Mouse (Mus musculus): Measurements from ENCODE around the gene Ankrd13a.

DNA sequence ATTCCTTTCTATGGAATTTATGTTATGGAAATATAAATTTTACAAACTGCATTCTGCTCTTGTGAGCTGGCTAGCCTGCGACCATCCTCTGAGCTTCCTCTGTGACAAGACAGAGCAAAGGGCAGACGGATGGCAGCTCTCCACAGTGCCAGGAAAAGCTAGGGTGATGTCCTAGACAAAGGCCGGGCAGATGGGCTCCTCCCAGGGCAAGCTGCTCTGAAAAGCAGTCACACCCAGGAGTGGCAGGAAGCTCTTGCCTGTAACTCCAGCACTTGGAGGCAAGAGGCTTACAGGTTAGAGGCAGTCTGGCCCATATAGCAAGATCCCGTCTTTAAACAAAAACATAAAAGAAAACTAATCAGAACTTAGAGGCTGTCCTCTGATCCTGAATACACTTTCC is 20.1 kb downstream of the Ankrd13a start:
- TF ChIP-seq POLR2A (IDR thresholded peaks at IDR 0.05; ENCODE audit: insufficient read length, low read depth) (no peak), USF1 (IDR thresholded peaks at IDR 0.05; ENCODE audit: low read depth) (no peak), TCF12 (IDR thresholded peaks at IDR 0.05; ENCODE audit: insufficient read depth, poor library complexity, severe bottlenecking) (no peak), MYOD1 (IDR thresholded peaks at IDR 0.05; ENCODE audit: control insufficient read depth in 1 of 3, insufficient read length in 2 of 3, low read depth in 2 of 3) (no peak), E2F4 (IDR thresholded peaks at IDR 0.05; ENCODE audit: insufficient read depth) (no peak), MAX (IDR thresholded peaks at IDR 0.05; ENCODE audit: low read depth) (no peak), POLR2AphosphoS2 (IDR thresholded peaks at IDR 0.05; ENCODE audit: insufficient read length, low read depth) (no peak), CEBPB (IDR thresholded peaks at IDR 0.05; ENCODE audit: insufficient read depth, poor library complexity, severe bottlenecking) (no peak), REST (IDR thresholded peaks at IDR 0.05; ENCODE audit: insufficient read depth, insufficient read length) (no peak), MYOG (IDR thresholded peaks at IDR 0.05; ENCODE audit: control insufficient read depth in 1 of 3, insufficient read depth in 1 of 3, insufficient read length in 2 of 3, low read depth in 2 of 3) (no peak), TCF3 (IDR thresholded peaks at IDR 0.05; ENCODE audit: insufficient read length, low read depth) (no peak)

Data from myocyte (in vitro differentiated cells).